Mouse (Mus musculus) urinary bladder, postnatal 36 days (tissue): ENCODE measurements around the gene Rab2b.

Source experiments
- DNase-seq, 2 experiments: peaks; one replicate each; pipeline ENCODE4 v3.0.0; 2022; ENCODE audit warnings: low spot score in 2 of 2, mixed read lengths in 1 of 2

The Rab2b gene

GRCm38 (mm10) chr14:52277210-52277609 is 2.1 kb downstream of the Rab2b start:
- DNase-seq, result no peak

GRCm38 (mm10) chr14:52272781-52273180 is 6.6 kb downstream of the Rab2b start:
- DNase-seq, result no peak

DNA sequence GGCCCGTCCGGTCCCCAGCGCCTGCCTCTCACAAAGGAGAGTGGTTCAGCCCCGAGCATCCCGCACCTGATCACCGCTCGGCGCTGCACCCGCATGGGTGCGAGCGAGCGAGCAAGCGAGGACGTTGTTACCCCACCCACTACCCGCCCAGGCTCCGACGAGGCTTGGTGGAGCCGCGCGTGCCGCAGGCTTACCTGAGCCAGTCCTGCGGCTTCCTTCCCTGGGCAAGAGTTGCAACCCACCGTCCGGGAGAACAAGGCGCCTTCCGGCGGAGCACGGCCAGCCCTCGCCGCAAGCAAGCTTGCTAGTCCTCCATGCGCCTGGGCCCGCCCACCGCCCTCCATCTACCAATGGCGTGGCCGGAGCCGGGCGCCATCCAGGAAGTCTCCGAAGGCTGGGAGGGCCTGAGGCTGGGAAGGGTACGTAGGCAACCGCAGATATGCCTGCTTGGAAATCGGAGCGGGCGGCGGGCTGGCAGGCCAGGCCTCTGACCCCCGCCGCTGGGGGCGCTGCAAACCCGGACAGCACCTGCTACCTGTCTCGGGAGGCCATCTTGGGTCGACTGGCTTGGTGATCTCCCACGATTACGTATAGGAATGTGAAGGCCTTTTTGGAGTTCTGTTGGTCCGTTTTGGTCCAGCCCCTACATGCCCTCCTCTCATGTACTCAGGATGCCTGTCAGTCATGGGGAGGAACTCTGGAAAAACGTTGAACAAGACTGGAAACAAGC is 21.7 kb downstream of the Rab2b start, which contains the start of gene Chd8:
TSS of gene Chd8 (minus strand) at position 297 of the 730 bp plus-strand sequence.
- DNase-seq, result peak; percentile 96 to 98

DNA sequence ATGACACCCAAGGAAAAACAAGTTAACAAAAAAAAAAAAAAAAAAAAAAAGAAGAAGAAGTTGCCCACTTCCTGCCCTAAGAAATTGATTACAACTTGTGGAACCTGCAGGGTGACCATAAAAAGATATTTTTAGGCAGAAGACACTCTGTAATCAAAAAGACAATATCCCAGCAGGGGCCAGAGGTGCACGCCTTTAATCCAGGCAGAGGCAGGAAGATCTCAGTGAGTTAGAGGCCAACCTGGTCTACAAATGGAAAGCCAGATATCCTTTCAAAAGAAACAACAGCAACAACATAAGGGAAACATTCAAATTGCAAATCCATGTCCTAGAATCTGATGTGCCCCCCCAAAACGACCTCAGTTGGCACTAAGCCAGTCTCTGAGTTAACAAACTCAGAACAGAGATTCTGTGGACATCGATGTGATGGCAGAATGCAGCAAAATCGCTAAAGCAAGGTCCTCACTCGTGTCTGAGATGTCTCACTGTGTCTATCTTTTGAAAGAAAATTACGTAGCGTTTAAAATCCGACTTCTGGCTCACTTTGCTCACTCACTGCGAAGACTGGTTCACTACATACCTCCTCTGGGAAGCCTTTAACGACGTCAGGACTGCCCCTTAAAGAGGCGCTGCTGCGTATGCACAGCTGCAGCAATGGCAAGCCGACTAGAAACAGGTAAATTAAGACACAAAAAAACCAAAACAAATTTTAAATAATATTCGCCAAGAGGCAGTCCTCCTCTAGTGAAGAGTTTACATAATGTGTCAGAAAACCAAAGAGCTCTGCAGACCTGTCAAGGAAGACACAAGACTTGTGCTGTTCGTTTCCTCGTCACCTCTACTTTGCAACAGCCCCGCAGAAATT is 22.8 kb downstream of the Rab2b start:
- DNase-seq, result no peak

- DNase-seq, result no peak
Measured at GRCm38 (mm10) chr14:52246129-52246528, 33.2 kb downstream of the Rab2b start.

DNA sequence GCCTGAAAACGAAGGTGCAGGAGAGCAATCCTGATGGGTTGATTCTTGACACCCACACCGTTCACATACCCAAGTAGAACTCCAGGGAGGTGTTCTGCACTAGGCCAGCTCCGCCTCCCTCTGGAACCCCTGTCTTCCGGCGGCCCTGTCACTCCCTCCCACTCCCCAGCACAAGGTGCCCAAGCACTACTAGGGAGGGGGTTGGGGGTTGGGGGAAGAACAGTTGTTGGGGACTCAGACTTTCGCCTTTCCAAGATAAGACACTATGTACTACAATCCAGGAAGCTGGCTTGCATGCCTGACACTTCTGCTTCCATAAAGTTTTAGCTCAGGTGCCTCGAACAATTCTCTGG is 34.7 kb downstream of the Rab2b start:
- DNase-seq, result no peak

- DNase-seq, result peak; percentile 99
Measured at GRCm38 (mm10) chr14:52244041-52244689, 35.2 kb downstream of the Rab2b start.

GRCm38 (mm10) chr14:52236216-52236615 is 43.1 kb downstream of the Rab2b start:
- DNase-seq, result no peak

DNA sequence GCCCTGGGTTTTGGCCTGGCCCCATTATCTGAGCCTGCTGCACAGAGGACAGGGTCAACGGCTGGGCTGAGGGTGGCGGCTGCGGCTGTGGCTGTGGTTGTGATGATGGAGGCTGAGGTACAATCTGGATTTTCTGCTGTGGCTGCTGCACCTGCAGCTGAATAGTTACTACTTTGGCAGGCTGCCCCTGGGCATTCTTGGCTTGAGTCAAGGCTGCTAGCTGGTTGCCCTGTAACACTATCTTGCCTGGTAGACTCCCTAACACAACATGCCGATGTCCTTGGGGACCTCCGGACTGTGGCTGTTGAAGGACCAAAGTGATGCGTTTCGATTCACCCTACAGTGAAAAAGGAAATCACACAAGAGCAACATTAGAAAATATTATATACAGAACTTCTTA is 44.2 kb downstream of the Rab2b start:
- DNase-seq, result no peak

GRCm38 (mm10) chr14:52232249-52232648 is 47.1 kb downstream of the Rab2b start:
- DNase-seq, result no peak

GRCm38 (mm10) chr14:52225972-52226371 is 53.4 kb downstream of the Rab2b start:
- DNase-seq, result no peak

DNA sequence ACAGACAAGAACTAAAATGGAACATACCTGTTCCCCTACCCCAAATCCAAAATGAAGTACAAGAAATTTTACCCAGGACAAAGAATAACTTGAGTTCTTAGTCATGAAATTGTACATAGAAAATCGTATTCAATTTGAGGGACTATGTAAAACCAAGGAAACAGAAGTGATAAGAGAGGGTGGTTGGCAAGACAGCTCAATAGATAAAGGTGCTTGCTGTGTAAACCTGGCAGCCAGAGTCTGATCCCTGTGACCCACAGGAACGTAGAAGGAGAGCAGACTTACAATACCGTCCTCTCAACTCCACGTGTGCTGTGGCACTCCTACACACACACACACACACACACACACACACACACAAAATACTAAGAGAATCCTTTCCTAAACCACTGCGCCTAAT is 62.1 kb downstream of the Rab2b start:
- DNase-seq, result no peak
